Mouse (Mus musculus) naive thymus-derived CD4-positive, alpha-beta T cell, adult 2 months (primary cell): ENCODE measurements around the gene Olfr1310.
"Not testable (repeated sequence)": the region's sequence is repeated elsewhere in the genome, so short reads cannot be mapped to it uniquely, and the experiment has no call there.

Source experiments
- DNase-seq: peaks from one replicate; pipeline ENCODE4 v3.0.0-alpha.2; 2011; ENCODE audit warnings: low read depth

Gene Olfr1310

GRCm38 (mm10) chr2:112012608-112013007 is at the start of gene Olfr1310:
Gene Olfr1310 (minus strand): TSS chr2:112012708.
- DNase-seq = no peak

GRCm38 (mm10) chr2:112050138-112050537 is 37.6 kb upstream of the Olfr1310 start, which contains the start of gene Olfr1312:
Gene Olfr1312 (minus strand): TSS chr2:112050238.
- no peak for DNase-seq

GRCm38 (mm10) chr2:112026971-112027370 is 14.5 kb upstream of the Olfr1310 start:
- DNase-seq = not testable (repeated sequence)

- DNase-seq = no peak
These were observed 11.8 kb upstream of the Olfr1310 start, which contains the start of gene Olfr1311 for GRCm38 (mm10) chr2:112024312-112024711. Gene Olfr1311 (minus strand): TSS chr2:112024412.

- no peak for DNase-seq
These were observed 2.4 kb upstream of the Olfr1310 start for GRCm38 (mm10) chr2:112014900-112015299.

GRCm38 (mm10) chr2:111990181-111990580 is 22.3 kb downstream of the Olfr1310 start, which contains the start of gene Olfr1309:
Gene Olfr1309 (minus strand): TSS chr2:111990281.
- no peak for DNase-seq

- DNase-seq = no peak
These were observed 47.7 kb downstream of the Olfr1310 start, which contains the start of gene Olfr1308 for GRCm38 (mm10) chr2:111964844-111965243. Gene Olfr1308 (minus strand): TSS chr2:111964944.
